Mouse (Mus musculus): ENCODE results near the gene Scrn2. TPM values are rescaled to one million over a fixed set of nuclear protein-coding genes. Genes with fewer than 3 reads are reported as not detected.
A peak's percentile ranks its signal among the peaks of the same experiment; 100 is the strongest.

Gene Scrn2
- polyA plus RNA-seq, 1 experiment from 2014 or later = 14.7 TPM

DNA sequence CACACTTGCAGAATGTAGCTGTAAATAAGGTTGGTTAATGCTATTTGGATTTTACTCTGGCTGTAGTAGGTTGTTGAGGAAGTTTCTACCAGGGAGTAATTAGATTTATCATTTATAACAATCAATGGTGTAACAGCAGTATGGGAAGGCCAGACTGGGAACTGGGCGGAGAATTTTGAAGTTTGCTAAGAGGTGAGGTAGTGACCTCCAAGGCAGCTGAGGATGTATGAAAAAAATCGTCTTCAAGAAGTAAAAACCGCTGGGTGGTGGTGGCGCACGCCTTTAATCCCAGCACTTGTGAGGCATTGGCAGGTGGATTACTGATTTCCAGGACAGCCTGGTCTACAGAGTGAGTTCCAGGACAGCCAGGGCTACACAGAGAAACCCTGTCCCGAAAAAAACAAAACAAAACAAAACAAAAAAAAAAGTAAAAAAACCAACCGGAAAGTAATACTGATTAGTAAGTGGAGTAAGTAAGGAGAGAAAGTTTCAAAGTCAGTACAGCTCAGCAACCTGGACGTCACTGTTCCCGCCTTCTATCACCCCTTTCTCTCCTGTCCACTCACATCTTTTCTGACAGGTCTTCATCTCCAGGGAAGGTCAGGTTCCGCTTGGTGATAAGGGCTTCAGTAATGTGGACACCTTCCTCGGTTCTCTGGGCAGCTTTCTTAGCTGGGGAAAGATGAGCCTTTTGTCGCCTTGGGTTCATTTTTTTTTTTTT, 10.7 kb downstream of the Scrn2 start:
- WGBS = 36% methylated on average over 12 of the region's 12 CpGs
- H3K9ac ChIP-seq = peak overlapping the region; percentile 49; the same call in 1 of the 2 replicates
- H3K36me3 ChIP-seq = peaks cover 8% of the 10 kb centered on the region; the same call in 1 of the 2 replicates
- ATAC-seq (replicated peaks; ENCODE audit: insufficient number of reproducible peaks, insufficient read depth, low FRiP score, low read depth) = no peak
- H3K4me2 ChIP-seq = peak overlapping the region; percentile 95
- no peaks in the 10 kb centered on the region for H3K27me3 ChIP-seq
- H3K9me3 ChIP-seq (replicated peaks) = no peaks in the 10 kb centered on the region
- H3K4me1 ChIP-seq (replicated peaks) = peaks cover 13% of the 10 kb centered on the region
- no peak overlapping the region for H3K27ac ChIP-seq
- peak overlapping the region; percentile 94 for H3K4me3 ChIP-seq

DNA sequence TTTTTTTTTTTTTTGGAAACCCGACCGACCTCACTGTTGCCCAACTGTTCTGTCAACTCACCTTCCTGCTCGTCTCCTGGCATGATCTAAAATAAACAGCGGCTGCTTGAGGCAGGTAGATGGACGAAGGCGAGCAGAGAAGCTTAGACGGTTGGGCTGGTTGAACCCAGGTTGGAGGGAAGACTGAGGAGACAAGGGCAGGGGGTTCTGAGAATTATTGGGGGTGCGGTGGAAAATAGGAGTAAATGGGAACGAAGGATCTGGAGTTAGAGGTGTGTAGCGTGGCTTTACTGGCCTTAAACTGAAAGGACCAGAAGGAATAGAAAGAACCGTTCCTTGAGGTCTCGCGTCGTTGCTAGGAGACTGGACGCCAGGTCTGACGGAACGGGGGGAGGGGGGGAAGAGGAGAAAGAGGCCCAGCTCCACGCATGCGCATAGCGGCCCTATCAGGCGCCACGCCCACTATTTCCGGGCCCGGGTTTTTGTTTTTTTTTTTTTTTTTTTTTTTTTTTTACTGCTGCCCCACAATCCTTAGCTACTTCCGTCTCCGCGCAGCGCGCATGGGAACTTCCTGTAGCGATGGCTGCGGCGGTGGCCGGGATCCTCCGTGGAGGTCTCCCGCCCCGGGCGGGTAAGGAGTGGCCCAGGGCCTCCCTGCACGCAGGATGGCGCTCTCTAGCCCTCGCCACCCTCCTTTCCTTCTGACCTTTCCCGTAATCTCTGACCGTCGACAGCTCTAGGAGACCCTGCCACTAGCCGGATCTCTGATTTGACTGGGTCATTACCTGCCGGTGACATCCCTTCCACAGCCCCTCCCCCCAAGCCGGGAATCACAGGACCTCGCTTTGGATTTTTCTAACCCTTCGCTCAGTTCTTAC, 11.5 kb downstream of the Scrn2 start, which contains the start of the genes Lrrc46 and Mrpl10:
Lrrc46 (minus strand) TSS at position 386 of the 878 bp plus-strand sequence.
Mrpl10 (plus strand) TSS at position 539 of the 878 bp plus-strand sequence.
- no peaks in the 10 kb centered on the region for H3K9me3 ChIP-seq (replicated peaks)
- H3K9ac ChIP-seq = peak within 1 kb of the TSS; percentile 97
- H3K4me2 ChIP-seq = peak within 1 kb of the TSS; percentile 95
- peaks cover 13% of the 10 kb centered on the region for H3K4me1 ChIP-seq (replicated peaks)
- ATAC-seq (replicated peaks; ENCODE audit: insufficient number of reproducible peaks, insufficient read depth, low FRiP score, low read depth) = peak; percentile 87
- H3K27me3 ChIP-seq = no peaks in the 10 kb centered on the region
- WGBS = under 1% methylated on average over 48 of the region's 48 CpGs
- H3K27ac ChIP-seq = peak within 1 kb of the TSS; percentile 65
- peaks cover 8% of the 10 kb centered on the region; the same call in 1 of the 2 replicates for H3K36me3 ChIP-seq
- H3K4me3 ChIP-seq = peak within 1 kb of the TSS; percentile 94

DNA sequence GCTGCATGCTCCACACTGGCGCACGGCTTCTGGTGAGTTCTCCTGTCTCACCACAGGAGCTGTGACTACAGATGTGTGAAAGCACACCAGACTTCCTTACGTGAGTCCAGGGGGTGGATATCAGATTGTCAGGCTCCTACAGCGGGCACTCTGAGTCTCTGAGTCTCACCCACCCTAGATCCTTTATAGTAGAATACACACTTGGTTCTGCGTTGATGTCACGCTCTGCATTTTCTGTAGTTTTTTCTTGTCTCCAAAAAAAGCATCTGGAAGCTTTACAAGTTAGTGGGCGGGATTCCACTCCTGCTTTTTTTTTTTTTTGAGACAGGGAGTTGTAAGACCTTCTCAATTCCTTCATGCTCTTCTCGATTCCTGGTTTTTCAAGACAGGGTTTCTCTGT, 15.2 kb downstream of the Scrn2 start:
- Histone ChIP-seq H3K9me3 (replicated peaks) (no peaks in the 10 kb centered on the region), H3K4me2 (no peak overlapping the region), H3K4me3 (no peak overlapping the region), H3K27ac (no peak overlapping the region), H3K36me3 (peaks cover 11% of the 10 kb centered on the region), H3K27me3 (no peaks in the 10 kb centered on the region), H3K4me1 (replicated peaks) (peaks cover 13% of the 10 kb centered on the region), H3K9ac (no peak overlapping the region)
- no peak for ATAC-seq (replicated peaks; ENCODE audit: insufficient number of reproducible peaks, insufficient read depth, low FRiP score, low read depth)
- 91% methylated on average over 8 of the region's 8 CpGs for WGBS

DNA sequence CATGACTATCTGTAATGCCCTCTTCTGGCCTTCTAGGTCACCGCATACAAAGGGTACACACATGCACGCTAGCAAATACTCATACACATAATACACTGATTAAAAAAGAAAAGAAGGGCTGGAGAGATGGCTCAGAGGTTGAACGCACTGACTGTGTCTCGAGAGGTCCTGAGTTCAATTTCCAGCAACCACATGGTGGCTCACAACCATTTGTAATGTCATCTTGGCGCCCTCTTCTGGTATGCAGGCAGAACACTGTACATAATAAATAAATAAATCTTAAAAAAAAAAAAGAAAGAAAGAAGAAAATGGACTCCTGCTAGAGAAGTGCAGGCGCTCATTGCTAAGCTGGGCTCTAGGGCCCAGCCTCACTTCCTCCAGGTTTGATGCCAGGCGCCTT, 16.1 kb downstream of the Scrn2 start:
- Histone ChIP-seq H3K4me3 (no peak overlapping the region), H3K36me3 (peaks cover 11% of the 10 kb centered on the region), H3K27me3 (no peaks in the 10 kb centered on the region), H3K9me3 (replicated peaks) (no peaks in the 10 kb centered on the region), H3K27ac (no peak overlapping the region), H3K4me1 (replicated peaks) (peaks cover 17% of the 10 kb centered on the region), H3K9ac (no peak overlapping the region), H3K4me2 (no peak overlapping the region)
- 81% methylated on average over 7 of the region's 7 CpGs for WGBS
- no peak for ATAC-seq (replicated peaks; ENCODE audit: insufficient number of reproducible peaks, insufficient read depth, low FRiP score, low read depth)

DNA sequence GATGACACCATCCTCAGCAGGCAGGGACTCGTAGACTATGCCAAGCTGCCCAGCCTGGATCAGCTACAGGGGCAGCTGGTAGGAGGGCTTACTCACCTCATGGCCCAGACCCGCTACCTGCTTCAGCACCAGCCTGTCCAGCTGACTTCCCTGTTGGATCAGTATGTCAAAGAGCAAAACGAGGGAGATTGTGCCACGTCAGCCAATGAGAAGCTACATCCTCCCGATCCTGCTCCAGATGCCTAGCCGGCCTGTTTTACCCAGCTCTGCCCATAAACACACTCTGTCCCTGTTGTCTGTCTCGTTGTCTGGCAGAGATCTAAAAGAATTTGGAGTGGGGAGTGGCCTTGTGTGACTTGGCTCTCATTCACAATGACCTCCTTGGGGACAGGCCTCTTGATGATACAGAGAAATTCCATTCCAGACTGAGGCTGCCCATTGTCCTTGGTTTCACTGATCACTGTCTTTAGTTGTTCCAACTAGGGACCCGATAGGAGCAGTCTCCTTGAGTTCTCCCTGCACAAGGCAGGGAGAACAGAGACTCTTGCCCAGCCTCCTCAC, 18.4 kb downstream of the Scrn2 start:
- no peaks in the 10 kb centered on the region for H3K9me3 ChIP-seq (replicated peaks)
- no peak overlapping the region for H3K4me2 ChIP-seq
- WGBS = 68% methylated on average over 8 of the region's 8 CpGs
- no peak for ATAC-seq (replicated peaks; ENCODE audit: insufficient number of reproducible peaks, insufficient read depth, low FRiP score, low read depth)
- H3K4me1 ChIP-seq (replicated peaks) = peaks cover 24% of the 10 kb centered on the region
- H3K9ac ChIP-seq = no peak overlapping the region
- no peak overlapping the region for H3K27ac ChIP-seq
- H3K4me3 ChIP-seq = no peak overlapping the region
- H3K27me3 ChIP-seq = no peaks in the 10 kb centered on the region
- H3K36me3 ChIP-seq = peaks cover 11% of the 10 kb centered on the region

DNA sequence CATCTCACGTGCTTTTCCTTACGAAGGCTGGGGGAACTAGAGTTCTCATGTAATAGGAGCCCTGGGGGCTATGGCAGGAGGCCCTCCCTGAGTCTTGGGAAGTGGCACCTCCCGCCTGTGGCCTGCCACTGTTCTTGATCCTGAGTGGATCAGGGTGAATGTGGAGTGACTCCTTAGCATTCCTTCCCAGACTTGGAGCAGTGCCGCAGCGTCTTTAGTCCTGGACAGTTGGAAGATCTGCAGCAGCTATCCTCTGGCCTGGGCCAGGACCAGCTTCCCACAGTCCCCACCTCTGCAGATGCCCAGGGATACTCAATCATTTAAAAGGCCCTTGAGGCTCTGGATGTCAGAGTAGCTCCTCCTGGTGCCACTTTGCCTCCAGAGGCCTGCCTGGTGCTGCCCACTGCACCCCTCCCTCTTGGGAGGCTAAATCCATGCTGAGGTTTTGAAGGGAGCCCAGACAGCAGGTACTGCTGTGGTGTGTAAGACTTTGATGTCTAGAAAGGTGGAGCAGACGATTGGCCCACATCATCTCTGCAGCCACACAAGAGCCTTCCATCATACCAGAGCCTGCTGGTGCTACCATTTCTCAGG, 19.9 kb downstream of the Scrn2 start:
- H3K4me2 ChIP-seq = no peak overlapping the region
- H3K36me3 ChIP-seq = peaks cover 21% of the 10 kb centered on the region
- ATAC-seq (replicated peaks; ENCODE audit: insufficient number of reproducible peaks, insufficient read depth, low FRiP score, low read depth) = no peak
- no peaks in the 10 kb centered on the region for H3K27me3 ChIP-seq
- H3K4me3 ChIP-seq = no peak overlapping the region
- peaks cover 24% of the 10 kb centered on the region for H3K4me1 ChIP-seq (replicated peaks)
- H3K27ac ChIP-seq = no peak overlapping the region
- H3K9me3 ChIP-seq (replicated peaks) = no peaks in the 10 kb centered on the region
- 78% methylated on average over 6 of the region's 6 CpGs for WGBS
- H3K9ac ChIP-seq = no peak overlapping the region; the same call in 1 of the 2 replicates

DNA sequence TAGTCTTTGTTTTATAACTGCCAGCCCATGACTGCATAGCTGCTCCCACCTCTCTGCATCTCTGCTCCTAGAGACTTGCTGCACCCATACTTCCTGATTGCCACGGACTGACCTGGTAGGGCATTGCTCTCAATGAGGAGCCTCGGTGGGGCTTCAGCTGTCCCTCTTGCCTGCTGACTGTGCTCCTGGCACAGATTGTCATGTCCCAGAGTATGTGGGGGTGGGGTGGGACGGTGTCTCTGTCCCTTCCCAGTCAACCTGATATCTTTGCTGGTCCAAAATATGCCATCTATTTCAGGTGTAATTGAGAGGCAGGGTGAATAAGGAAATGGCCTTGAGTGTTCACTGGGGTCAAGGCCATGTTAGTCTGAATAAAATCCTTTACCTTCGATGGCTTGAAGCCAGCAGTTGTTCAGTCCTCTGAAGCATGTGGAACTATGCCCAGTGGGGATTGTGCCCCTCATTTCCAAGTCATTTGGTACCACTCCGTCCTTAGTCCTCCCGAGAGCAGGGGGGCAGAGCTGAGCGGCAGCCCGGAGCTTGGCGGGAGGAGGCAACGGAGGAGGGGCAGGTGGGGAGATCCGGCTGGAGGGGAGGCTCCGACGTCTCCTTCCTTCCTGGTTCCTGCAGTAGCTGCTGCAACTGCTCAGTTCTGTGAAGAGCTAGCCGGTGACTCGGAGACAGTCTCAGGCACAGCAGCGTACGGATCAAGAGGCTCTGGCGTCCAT, 20.6 kb downstream of the Scrn2 start, which contains the start of gene Osbpl7:
Osbpl7 (plus strand) TSS at position 413 of the 728 bp plus-strand sequence.
- Histone ChIP-seq H3K9me3 (replicated peaks) (no peaks in the 10 kb centered on the region), H3K4me2 (peak within 1 kb of the TSS; percentile 86), H3K4me1 (replicated peaks) (peaks cover 24% of the 10 kb centered on the region), H3K9ac (peak within 1 kb of the TSS; percentile 76), H3K4me3 (peak within 1 kb of the TSS; percentile 75), H3K27me3 (no peaks in the 10 kb centered on the region), H3K36me3 (peaks cover 22% of the 10 kb centered on the region), H3K27ac (peak within 1 kb of the TSS; percentile 54)
- 5% methylated on average over 18 of the region's 18 CpGs for WGBS
- ATAC-seq (replicated peaks; ENCODE audit: insufficient number of reproducible peaks, insufficient read depth, low FRiP score, low read depth) = peak; percentile 71

DNA sequence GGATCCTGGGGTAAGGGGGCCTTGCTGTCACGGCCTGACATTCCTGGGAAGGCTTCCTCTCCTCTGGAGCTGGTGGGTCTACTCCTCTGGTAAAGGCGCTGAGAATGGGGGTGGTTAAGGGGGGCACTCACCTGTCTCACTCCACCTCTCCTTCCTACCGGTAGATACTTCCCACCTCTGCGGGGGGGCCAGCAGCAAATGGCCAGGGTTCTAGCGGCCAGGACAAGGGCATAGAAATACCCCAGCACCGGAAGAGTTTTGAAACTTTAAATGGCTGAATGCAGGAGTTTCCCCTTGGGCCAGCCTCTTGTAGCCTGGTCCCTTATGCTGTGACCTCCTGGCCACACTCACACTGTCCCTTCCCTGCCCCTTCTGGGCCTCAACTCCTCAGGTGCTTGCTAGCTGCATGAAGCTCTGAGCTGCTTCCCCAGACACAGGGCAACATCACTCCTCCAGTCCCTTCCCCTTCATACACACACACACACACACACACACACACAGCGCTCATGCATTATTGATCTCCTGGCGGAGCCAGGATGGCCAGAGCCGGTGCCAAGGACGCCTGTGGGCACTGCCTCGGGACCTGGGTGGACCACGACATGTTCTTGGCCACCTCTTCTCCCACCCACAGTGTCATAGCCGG, 21.3 kb downstream of the Scrn2 start:
- H3K4me1 ChIP-seq (replicated peaks) = peaks cover 24% of the 10 kb centered on the region
- no peak for ATAC-seq (replicated peaks; ENCODE audit: insufficient number of reproducible peaks, insufficient read depth, low FRiP score, low read depth)
- no peaks in the 10 kb centered on the region for H3K27me3 ChIP-seq
- 25% methylated on average over 13 of the region's 13 CpGs for WGBS
- H3K9me3 ChIP-seq (replicated peaks) = no peaks in the 10 kb centered on the region
- peak overlapping the region; percentile 75 for H3K4me3 ChIP-seq
- H3K9ac ChIP-seq = peak overlapping the region; percentile 76
- peaks cover 29% of the 10 kb centered on the region for H3K36me3 ChIP-seq
- peak overlapping the region; percentile 54 for H3K27ac ChIP-seq
- peak overlapping the region; percentile 86 for H3K4me2 ChIP-seq

DNA sequence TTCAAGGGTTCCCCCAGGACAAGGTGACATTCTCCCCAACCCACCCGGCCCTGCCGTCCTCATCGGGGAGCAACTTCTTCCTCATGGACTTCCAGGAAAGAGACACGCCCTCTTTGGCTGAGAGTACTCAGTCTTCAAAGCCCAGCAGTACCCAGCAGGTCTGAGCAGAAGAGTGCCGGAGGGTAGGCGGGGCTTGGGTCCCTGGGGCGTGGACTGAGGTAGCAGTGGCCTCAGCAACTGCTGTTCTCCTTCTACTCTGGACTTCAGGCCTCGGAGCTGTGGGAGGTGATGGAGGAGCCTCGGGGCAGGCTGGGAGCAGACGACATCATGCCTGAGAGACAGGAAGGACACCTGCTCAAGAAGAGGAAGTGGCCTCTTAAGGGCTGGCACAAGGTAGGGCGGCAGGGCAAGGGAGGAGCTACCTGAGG, 22.5 kb downstream of the Scrn2 start:
- Histone ChIP-seq H3K9ac (no peak overlapping the region; the same call in 1 of the 2 replicates), H3K36me3 (peaks cover 36% of the 10 kb centered on the region), H3K27me3 (no peaks in the 10 kb centered on the region), H3K4me3 (peak overlapping the region; percentile 75; the same call in 1 of the 2 replicates), H3K9me3 (replicated peaks) (no peaks in the 10 kb centered on the region), H3K27ac (no peak overlapping the region), H3K4me1 (replicated peaks) (peaks cover 24% of the 10 kb centered on the region), H3K4me2 (peak overlapping the region; percentile 86)
- ATAC-seq (replicated peaks; ENCODE audit: insufficient number of reproducible peaks, insufficient read depth, low FRiP score, low read depth) = no peak
- 23% methylated on average over 11 of the region's 11 CpGs for WGBS

Data from heart, embryonic 15.5 days (tissue).